ENCODE assay signal across 8 mouse cellular contexts in the genomic region with DNA sequence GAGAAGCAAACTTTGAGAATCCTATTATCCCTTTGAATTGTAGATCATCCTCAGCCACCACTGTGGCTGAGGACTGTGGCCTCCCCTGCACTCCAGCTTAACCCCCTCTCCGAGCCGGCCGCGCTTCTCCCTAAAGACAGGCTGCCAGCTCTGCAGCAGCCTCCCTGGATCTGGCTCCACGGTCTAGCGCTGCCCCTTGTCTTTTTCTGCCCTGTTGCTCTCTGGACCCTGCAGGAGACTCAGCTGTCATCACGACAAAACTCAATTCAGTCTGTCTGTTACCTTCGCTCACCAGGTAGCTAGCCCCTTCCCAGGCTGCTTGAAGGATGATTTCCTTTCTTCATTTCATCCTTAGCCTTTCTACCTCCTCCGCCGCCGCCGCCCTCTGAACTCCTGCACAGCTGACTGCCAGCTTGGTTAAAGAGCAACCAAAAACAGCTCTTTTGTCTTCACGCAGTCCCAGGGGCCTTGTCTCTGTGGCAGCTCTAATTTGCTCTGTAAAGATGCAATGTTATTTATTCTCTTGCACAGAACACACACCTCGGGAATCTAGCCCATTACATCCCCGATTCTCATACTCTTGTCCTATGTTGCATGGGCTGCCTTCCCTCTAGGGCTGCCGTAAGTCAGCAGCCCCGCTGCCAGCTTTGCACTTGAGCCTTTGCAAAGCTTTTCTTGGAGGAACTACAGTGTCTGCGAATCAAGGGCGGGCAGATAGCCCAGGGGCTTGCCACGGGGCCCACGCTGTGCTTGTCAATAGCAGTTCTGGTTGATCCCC.
DNase-seq lines count a peak whose midpoint lies in the region; ATAC-seq and TF ChIP-seq lines count a peak whose summit lies in the region.

No protein-coding gene starts in this region.

- peaks cover 11% of the 10 kb centered on the region; the same call in 1 of the 2 replicates for H3K4me1 ChIP-seq in lung, postnatal 0 days (ENCODE audit: insufficient read depth, low read depth, low read length)
- no peaks in the 10 kb centered on the region for H3K4me1 ChIP-seq in intestine, postnatal 0 days (replicated peaks; ENCODE audit: control insufficient read depth, insufficient read depth, low read length)
- H3K4me1 ChIP-seq in midbrain, embryonic 10.5 days, result peaks cover 25% of the 10 kb centered on the region

- H3K4me3 ChIP-seq in lung, postnatal 0 days (ENCODE audit: low read depth, low read length), result no peak overlapping the region
- no peak overlapping the region for H3K4me3 ChIP-seq in intestine, postnatal 0 days (ENCODE audit: low read depth, low read length)
- peak overlapping the region; percentile 52 for H3K4me3 ChIP-seq in midbrain, embryonic 10.5 days

- H3K4me2 ChIP-seq in lung, postnatal 0 days (replicated peaks; ENCODE audit: low read depth, low read length), result peak overlapping the region; percentile 46
- H3K4me2 ChIP-seq in intestine, postnatal 0 days (replicated peaks; ENCODE audit: low read depth), result peak overlapping the region; percentile 53

- TF ChIP-seq CTCF in lung, postnatal 0 days (IDR thresholded peaks at IDR 0.05), result no peak
- no peak for TF ChIP-seq CTCF in intestine, postnatal 0 days (IDR thresholded peaks at IDR 0.05; ENCODE audit: low read depth)

- H3K9me3 ChIP-seq in lung, postnatal 0 days (ENCODE audit: low read length), result no peaks in the 10 kb centered on the region
- H3K9me3 ChIP-seq in intestine, postnatal 0 days (ENCODE audit: control insufficient read depth), result no peaks in the 10 kb centered on the region
- H3K9me3 ChIP-seq in midbrain, embryonic 10.5 days (replicated peaks), result no peaks in the 10 kb centered on the region

- DNase-seq in cerebellum, adult 8-10 months, result no peak
- DNase-seq in lung, postnatal 0 days (ENCODE audit: low spot score), result no peak
- DNase-seq in lung, postnatal 10 days, result no peak
- DNase-seq in midbrain, embryonic 10.5 days (ENCODE audit: low spot score), result peak; percentile 53
- no peak for DNase-seq in spleen, postnatal 36 days (ENCODE audit: low spot score in 2 of 2)
- DNase-seq in testis, postnatal 10 days (ENCODE audit: low spot score), result no peak

- H3K9ac ChIP-seq in lung, postnatal 0 days (replicated peaks; ENCODE audit: low read depth), result no peak overlapping the region
- no peak overlapping the region for H3K9ac ChIP-seq in intestine, postnatal 0 days (ENCODE audit: low read depth, low read length)

- ATAC-seq in cerebellum, adult (ENCODE audit: insufficient number of reproducible peaks, low FRiP score, low TSS enrichment), result peak; percentile 49; the same call in 1 of the 2 replicates
- no peak for ATAC-seq in lung, postnatal 0 days
- ATAC-seq in intestine, postnatal 0 days, result no peak

- no peaks in the 10 kb centered on the region for H3K27me3 ChIP-seq in lung, postnatal 0 days (replicated peaks; ENCODE audit: insufficient read depth, low read length)
- H3K27me3 ChIP-seq in intestine, postnatal 0 days (replicated peaks; ENCODE audit: control insufficient read depth, insufficient read depth, low read length), result no peaks in the 10 kb centered on the region
- peaks cover 32% of the 10 kb centered on the region for H3K27me3 ChIP-seq in midbrain, embryonic 10.5 days (ENCODE audit: low read depth, poor library complexity, severe bottlenecking)

- no peaks in the 10 kb centered on the region for H3K36me3 ChIP-seq in lung, postnatal 0 days (ENCODE audit: insufficient read depth, low read length)
- H3K36me3 ChIP-seq in intestine, postnatal 0 days (ENCODE audit: control insufficient read depth, insufficient read depth), result no peaks in the 10 kb centered on the region
- no peaks in the 10 kb centered on the region for H3K36me3 ChIP-seq in midbrain, embryonic 10.5 days

- WGBS in lung, postnatal 0 days, result 17% methylated on average over 21 of the region's 21 CpGs
- WGBS in intestine, postnatal 0 days, result 13% methylated on average over 21 of the region's 21 CpGs
- 3% methylated on average over 21 of the region's 21 CpGs for WGBS in midbrain, embryonic 10.5 days

- no peak overlapping the region for H3K27ac ChIP-seq in lung, postnatal 0 days (ENCODE audit: low read length)
- H3K27ac ChIP-seq in intestine, postnatal 0 days (ENCODE audit: low read depth, low read length), result no peak overlapping the region
- H3K27ac ChIP-seq in midbrain, embryonic 10.5 days (replicated peaks), result peak overlapping the region; percentile 73

- no peak for TF ChIP-seq EP300 in lung, postnatal 0 days (IDR thresholded peaks at IDR 0.05)
